Mouse (Mus musculus) embryonic fibroblast, embryonic 13.5 days (primary cell): ENCODE results near the gene Clec2i.

Experiments
- CTCF ChIP-seq: IDR thresholded peaks from 2 replicates; pipeline ENCODE4 v1.5.1; 2011; ENCODE audit warnings: mild to moderate bottlenecking, control low read depth, low read length, moderate library complexity, borderline replicate concordance; ENCODE audit not compliant: insufficient read depth
- POLR2A ChIP-seq: IDR thresholded peaks from 2 replicates; pipeline ENCODE4 v1.6.1; 2011; ENCODE audit warnings: low read depth, mild to moderate bottlenecking, control low read depth, low read length, moderate library complexity

GRCm38 (mm10) chr6:128871910-128872610, 15.3 kb upstream of the Clec2i start:
- TF ChIP-seq POLR2A (no peak), CTCF (no peak)
